Mouse (Mus musculus) heart, embryonic 13.5 days (tissue): ENCODE data around the gene Cdc123. TPM values are rescaled to one million over a fixed set of nuclear protein-coding genes. Genes with fewer than 3 reads are reported as not detected.
"Not testable (repeated sequence)": the region's sequence is repeated elsewhere in the genome, so short reads cannot be mapped to it uniquely, and the experiment has no call there.

Experiments
- ATAC-seq: fragments of 200-750 bp; cut with Nextera tagmentation; 2 replicates; pipeline ENCODE4 v1.8.0; 2017; ENCODE audit warnings: moderate TSS enrichment; ENCODE audit not compliant: insufficient number of reproducible peaks, low FRiP score, low TSS enrichment; ENCODE audit errors: extremely low read depth
- H3K27ac ChIP-seq: fragments of 300-500 bp; sonication (generic); replicated peaks from 2 replicates; pipeline ENCODE4 v1.5.1; 2015; ENCODE audit warnings: moderate library complexity, mild to moderate bottlenecking, inconsistent platforms
- H3K27me3 ChIP-seq: fragments of 300-500 bp; sonication (generic); replicated peaks from 2 replicates; pipeline ENCODE4 v1.6.1; 2015; ENCODE audit warnings: mild to moderate bottlenecking, inconsistent platforms
- H3K36me3 ChIP-seq: fragments of 300-500 bp; sonication (generic); 2 replicates; pipeline ENCODE4 v1.6.1; 2015; ENCODE audit warnings: mild to moderate bottlenecking, inconsistent platforms
- H3K4me1 ChIP-seq: fragments of 300-500 bp; sonication (generic); 2 replicates; pipeline ENCODE4 v1.6.1; 2015; ENCODE audit warnings: inconsistent platforms
- H3K4me2 ChIP-seq: fragments of 300-500 bp; sonication (generic); 2 replicates; pipeline ENCODE4 v1.6.1; 2015; ENCODE audit warnings: inconsistent platforms, mild to moderate bottlenecking, moderate library complexity
- H3K4me3 ChIP-seq: fragments of 300-500 bp; sonication (generic); 2 replicates; pipeline ENCODE4 v1.5.1; 2015; ENCODE audit warnings: moderate library complexity, mild to moderate bottlenecking, inconsistent platforms
- H3K9ac ChIP-seq: fragments of 300-500 bp; sonication (generic); 2 replicates; pipeline ENCODE4 v1.6.1; 2015; ENCODE audit warnings: inconsistent platforms, mild to moderate bottlenecking, moderate library complexity
- H3K9me3 ChIP-seq: fragments of 300-500 bp; sonication (generic); 2 replicates; pipeline ENCODE4 v1.6.1; 2016; ENCODE audit warnings: inconsistent platforms
- WGBS: fragments of 180-500 bp; shearing (Covaris S2); methylation state at CpG from one replicate; pipeline ENCODE4 v1.1.7; 2015; ENCODE audit warnings: mixed read lengths; 5-methylcytosine and 5-hydroxymethylcytosine counted together
- polyA plus RNA-seq: library from polyadenylated mRNA; unstranded; fragments of >200 nt; fragmentation: Nextera tagmentation; extraction: Ambion mirVana; gene quantifications from 2 replicates; pipeline ENCODE4 v1.2.1, GENCODE M21; 2015

Gene Cdc123
- polyA plus RNA-seq, 1 experiment from 2014 or later, result 184 TPM

- ATAC-seq, result no peak
- Histone ChIP-seq H3K27me3 (no peaks in the 10 kb centered on the region), H3K27ac (peak overlapping the region; percentile 89), H3K9me3 (no peaks in the 10 kb centered on the region), H3K4me1 (peaks cover 17% of the 10 kb centered on the region), H3K4me3 (peak overlapping the region; percentile 89), H3K36me3 (peaks cover 39% of the 10 kb centered on the region), H3K9ac (peak overlapping the region; percentile 93), H3K4me2 (peak overlapping the region; percentile 78)
- WGBS, result 4% methylated on average over 23 of the region's 23 CpGs
These were observed 637 bp downstream of the Cdc123 start for GRCm38 (mm10) chr2:5844181-5844872.

GRCm38 (mm10) chr2:5840815-5841214 is 4.1 kb downstream of the Cdc123 start:
- Histone ChIP-seq H3K9ac (no peak overlapping the region), H3K4me3 (no peak overlapping the region), H3K36me3 (peaks cover 59% of the 10 kb centered on the region), H3K4me2 (no peak overlapping the region), H3K4me1 (peaks cover 5% of the 10 kb centered on the region), H3K27ac (no peak overlapping the region), H3K9me3 (no peaks in the 10 kb centered on the region), H3K27me3 (no peaks in the 10 kb centered on the region)
- 94% methylated on average over 11 of the region's 11 CpGs for WGBS
- ATAC-seq, result no peak

DNA sequence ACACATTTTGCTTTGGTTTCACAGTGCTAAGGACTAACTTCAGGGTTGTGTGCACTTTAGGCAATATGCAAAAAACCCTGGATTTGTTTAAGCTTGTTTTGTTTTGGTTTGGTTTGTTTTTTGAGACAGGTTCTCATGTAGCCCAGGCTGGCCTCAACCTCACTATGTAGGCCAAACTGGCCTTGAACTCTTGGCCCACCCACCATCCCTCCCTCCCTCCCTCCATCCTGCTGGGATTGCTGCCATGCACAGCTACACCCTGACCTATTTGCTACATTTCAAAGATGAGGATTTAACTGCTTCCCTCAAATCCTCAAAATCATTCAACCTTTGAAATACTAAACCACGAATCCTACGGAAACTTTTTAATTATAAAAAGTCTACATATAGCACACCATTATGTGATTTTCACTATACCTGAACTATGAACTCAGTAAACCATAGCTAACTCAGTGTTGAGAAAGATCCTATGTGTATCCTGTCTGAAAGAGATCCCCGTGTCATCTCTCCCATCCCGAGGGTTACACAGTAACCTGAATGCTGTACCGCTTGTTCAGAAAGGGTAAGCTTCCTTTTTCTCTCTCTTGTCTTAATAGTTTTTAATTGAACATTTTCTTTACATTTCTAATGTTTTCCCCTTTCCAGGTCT is 19.6 kb downstream of the Cdc123 start:
- ATAC-seq, result no peak
- H3K36me3 ChIP-seq, result peaks cover 62% of the 10 kb centered on the region

DNA sequence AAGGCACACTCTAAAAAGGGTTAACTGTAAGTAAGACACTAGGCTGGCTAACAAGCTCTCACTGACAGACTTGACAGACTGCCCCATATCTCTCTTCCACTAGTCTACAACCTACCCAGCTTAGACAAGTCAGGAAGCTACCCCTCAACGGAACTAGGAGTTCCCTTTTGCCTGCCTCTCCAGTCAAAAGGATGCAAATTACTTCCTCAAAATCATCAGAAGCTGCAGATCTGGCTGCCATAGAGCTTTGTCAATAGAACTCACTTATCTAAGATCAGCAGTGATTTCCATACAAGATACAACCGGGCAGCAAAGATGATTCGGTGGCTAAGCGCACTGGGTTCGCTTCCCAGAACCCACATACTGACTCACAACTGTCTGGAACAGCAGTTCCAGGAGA is 20.3 kb downstream of the Cdc123 start:
- H3K4me3 ChIP-seq, result no peak overlapping the region
- no peaks in the 10 kb centered on the region for H3K9me3 ChIP-seq
- no peak overlapping the region for H3K27ac ChIP-seq
- no peak overlapping the region for H3K4me2 ChIP-seq
- peaks cover 63% of the 10 kb centered on the region for H3K36me3 ChIP-seq
- H3K4me1 ChIP-seq, result no peaks in the 10 kb centered on the region
- 74% methylated on average over 5 of the region's 5 CpGs for WGBS
- no peak for ATAC-seq
- H3K27me3 ChIP-seq, result no peaks in the 10 kb centered on the region
- H3K9ac ChIP-seq, result no peak overlapping the region

More for the DNA sequence above, 19.6 kb downstream of the Cdc123 start:
- Histone ChIP-seq H3K4me3 (no peak overlapping the region), H3K4me1 (no peaks in the 10 kb centered on the region), H3K27ac (no peak overlapping the region), H3K4me2 (no peak overlapping the region), H3K9me3 (no peaks in the 10 kb centered on the region), H3K9ac (no peak overlapping the region), H3K27me3 (no peaks in the 10 kb centered on the region)
- WGBS, result 91% methylated on average over 5 of the region's 5 CpGs

DNA sequence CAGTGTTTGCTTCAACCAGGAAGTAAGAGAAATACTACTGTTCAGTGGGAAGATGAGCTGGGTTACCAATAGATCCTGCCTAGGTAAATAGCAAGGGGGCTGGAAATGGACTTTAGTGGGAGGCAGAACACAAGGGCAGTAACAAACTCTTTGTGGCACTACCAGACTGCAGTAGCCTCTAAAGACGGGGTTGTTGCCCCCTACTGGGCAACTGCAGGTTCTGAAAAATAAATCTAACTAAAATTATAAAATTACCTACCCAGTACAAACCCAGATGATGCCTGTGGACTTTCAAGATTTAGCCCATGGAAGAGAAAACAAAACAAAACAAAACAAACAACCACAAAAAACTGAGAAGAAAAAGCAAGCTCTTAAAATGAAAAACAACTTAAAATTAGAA is 20.8 kb downstream of the Cdc123 start:
- H3K27ac ChIP-seq, result no peak overlapping the region
- H3K4me1 ChIP-seq, result no peaks in the 10 kb centered on the region
- H3K27me3 ChIP-seq, result no peaks in the 10 kb centered on the region
- no peak overlapping the region for H3K9ac ChIP-seq
- H3K4me2 ChIP-seq, result no peak overlapping the region
- H3K9me3 ChIP-seq, result no peaks in the 10 kb centered on the region
- H3K36me3 ChIP-seq, result peaks cover 68% of the 10 kb centered on the region
- no peak overlapping the region for H3K4me3 ChIP-seq
- 22% methylated on average over 1 of the region's 1 CpGs for WGBS
- ATAC-seq, result no peak

- Histone ChIP-seq H3K9me3 (no peaks in the 10 kb centered on the region), H3K36me3 (peaks cover 76% of the 10 kb centered on the region), H3K27me3 (no peaks in the 10 kb centered on the region), H3K9ac (no peak overlapping the region), H3K27ac (no peak overlapping the region), H3K4me3 (no peak overlapping the region), H3K4me1 (no peaks in the 10 kb centered on the region), H3K4me2 (no peak overlapping the region)
- ATAC-seq, result no peak
- 92% methylated on average over 6 of the region's 6 CpGs for WGBS
These were observed 22.5 kb downstream of the Cdc123 start for GRCm38 (mm10) chr2:5822449-5822848.

GRCm38 (mm10) chr2:5821264-5821663 is 23.7 kb downstream of the Cdc123 start:
- Histone ChIP-seq H3K9me3 (no peaks in the 10 kb centered on the region), H3K27ac (no peak overlapping the region), H3K36me3 (peaks cover 77% of the 10 kb centered on the region), H3K27me3 (no peaks in the 10 kb centered on the region), H3K4me3 (no peak overlapping the region), H3K4me2 (no peak overlapping the region), H3K9ac (no peak overlapping the region), H3K4me1 (no peaks in the 10 kb centered on the region)
- no peak for ATAC-seq
- 75% methylated on average over 10 of the region's 10 CpGs for WGBS

- no peak overlapping the region for H3K9ac ChIP-seq
- H3K36me3 ChIP-seq, result peaks cover 75% of the 10 kb centered on the region
- no peak overlapping the region for H3K27ac ChIP-seq
- WGBS, result 90% methylated on average over 5 of the region's 5 CpGs
- ATAC-seq, result no peak
- no peaks in the 10 kb centered on the region for H3K27me3 ChIP-seq
- H3K9me3 ChIP-seq, result no peaks in the 10 kb centered on the region
- no peak overlapping the region for H3K4me3 ChIP-seq
- no peaks in the 10 kb centered on the region for H3K4me1 ChIP-seq
- no peak overlapping the region for H3K4me2 ChIP-seq
These were observed 33.7 kb downstream of the Cdc123 start for GRCm38 (mm10) chr2:5811235-5811782.

- 90% methylated on average over 5 of the region's 5 CpGs for WGBS
- Histone ChIP-seq H3K4me1 (no peaks in the 10 kb centered on the region), H3K4me2 (no peak overlapping the region), H3K9me3 (no peaks in the 10 kb centered on the region), H3K27me3 (no peaks in the 10 kb centered on the region), H3K36me3 (peaks cover 78% of the 10 kb centered on the region), H3K9ac (no peak overlapping the region), H3K27ac (no peak overlapping the region), H3K4me3 (no peak overlapping the region)
- ATAC-seq, result no peak
These were observed 34.8 kb downstream of the Cdc123 start for GRCm38 (mm10) chr2:5810036-5810718.

GRCm38 (mm10) chr2:5806201-5806600 is 38.8 kb downstream of the Cdc123 start:
- not testable (repeated sequence) for H3K4me1 ChIP-seq, H3K27ac ChIP-seq, H3K9me3 ChIP-seq, H3K27me3 ChIP-seq, H3K9ac ChIP-seq, H3K4me2 ChIP-seq, ATAC-seq, H3K4me3 ChIP-seq
- peaks cover 87% of the 10 kb centered on the region for H3K36me3 ChIP-seq
- WGBS, result 80% methylated on average over 3 of the region's 3 CpGs

DNA sequence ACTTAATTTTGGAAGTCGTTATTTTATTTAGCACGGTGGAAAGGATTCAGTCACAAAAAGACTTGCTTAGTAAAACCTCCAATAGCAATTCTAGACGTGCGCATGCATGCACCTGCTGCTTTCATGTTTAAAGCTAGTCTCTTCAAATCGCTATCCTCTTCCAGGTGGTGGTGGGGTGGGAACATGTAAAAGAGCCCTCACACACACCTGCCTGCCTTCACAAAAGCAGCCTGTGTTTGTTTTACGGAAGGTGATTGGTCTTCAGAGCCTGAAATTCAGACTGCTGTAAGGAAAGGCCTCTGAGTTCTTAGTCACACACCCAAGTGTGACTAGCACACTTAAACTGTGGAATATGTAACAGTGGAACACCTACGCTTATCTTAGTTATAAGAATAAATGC is 39.7 kb downstream of the Cdc123 start:
- Histone ChIP-seq H3K27me3 (no peaks in the 10 kb centered on the region), H3K9ac (no peak overlapping the region), H3K36me3 (peaks cover 87% of the 10 kb centered on the region), H3K4me2 (no peak overlapping the region), H3K27ac (no peak overlapping the region), H3K4me3 (no peak overlapping the region), H3K4me1 (peaks cover 10% of the 10 kb centered on the region; the same call in 1 of the 2 replicates), H3K9me3 (no peaks in the 10 kb centered on the region)
- no peak for ATAC-seq
- WGBS, result 90% methylated on average over 7 of the region's 7 CpGs
